Mouse (Mus musculus) MN1 (cell line): Measurements from ENCODE around the gene Nfasc.

Source experiments
- DNase-seq: peaks from one replicate; pipeline ENCODE4 v3.0.0-alpha.2; 2016; ENCODE audit warnings: low spot score

Gene Nfasc

DNA sequence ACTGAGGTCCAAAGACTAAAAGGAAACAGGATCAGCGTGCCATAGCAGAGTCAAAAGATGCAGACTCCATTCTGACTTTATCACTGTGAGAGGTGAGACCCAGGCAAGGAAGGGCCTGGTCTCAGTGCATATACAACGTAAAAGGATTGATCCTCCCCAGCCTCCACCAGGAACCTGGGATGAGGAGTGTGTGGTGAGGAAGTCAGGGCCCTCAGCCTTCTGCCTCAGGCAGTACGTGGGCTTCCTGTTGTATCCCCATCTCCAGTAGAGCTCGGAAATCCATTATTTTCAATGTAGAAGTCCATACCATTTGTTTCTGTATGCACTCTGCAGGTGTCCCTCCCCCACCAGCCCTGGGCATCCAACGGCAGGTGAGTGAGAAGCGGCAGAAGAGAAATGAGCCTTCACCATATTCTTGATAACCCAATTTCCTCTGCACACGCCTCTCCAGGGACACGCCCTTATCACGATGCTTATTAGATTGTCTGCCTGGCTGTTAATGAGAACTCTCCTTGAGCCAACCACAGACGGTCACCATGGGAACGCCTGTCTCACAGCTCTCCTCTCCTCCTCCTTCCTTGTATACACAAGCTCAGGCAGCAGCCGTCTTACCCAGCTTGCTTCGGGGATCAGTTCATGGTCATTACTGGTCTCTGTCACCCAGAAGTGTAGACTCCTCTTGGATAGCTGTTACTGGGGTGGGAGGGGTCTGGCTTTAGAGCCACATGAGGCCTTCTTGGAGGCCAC, 100.4 kb downstream of the Nfasc start:
- peak; percentile 70 for DNase-seq

DNA sequence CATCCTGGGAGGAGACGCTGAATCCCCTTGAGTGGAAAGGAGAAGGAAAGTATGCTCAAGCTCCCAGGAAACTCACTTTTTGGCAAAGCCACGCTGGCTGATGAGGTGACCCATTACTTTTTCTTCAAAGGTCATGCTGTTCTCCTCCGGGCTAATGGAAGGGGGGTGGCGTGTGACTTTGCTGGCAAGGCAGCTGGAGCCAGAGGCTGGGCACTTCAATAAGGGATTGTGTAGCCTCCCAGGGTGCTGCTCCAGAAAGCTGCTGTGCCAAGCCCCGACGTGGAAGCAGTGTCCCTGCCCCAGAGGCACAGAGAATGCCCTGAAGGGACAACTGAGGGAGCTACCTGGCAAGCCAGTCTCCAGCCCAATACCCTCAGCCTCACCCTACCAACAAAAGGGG, 101.3 kb downstream of the Nfasc start:
- no peak for DNase-seq

DNA sequence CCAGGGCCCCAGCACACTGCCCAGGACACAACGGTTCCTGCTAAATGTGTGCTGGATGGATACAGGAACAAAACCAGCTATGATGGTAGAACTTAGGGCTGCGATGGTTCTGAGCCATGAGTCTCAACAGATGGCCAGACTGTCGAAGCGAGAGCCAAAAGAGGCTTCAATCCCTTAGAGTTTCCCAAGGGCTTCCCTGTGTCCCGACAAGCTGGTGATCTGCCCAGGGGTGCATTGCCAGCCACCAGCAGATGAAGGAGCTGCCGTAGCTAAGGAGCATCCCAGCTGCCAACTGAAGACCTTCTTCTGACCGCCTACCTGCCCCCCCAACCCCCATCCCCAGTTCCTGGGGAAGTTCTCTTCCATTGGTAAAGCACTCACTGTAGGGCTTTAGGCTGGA, 104.3 kb downstream of the Nfasc start:
- DNase-seq = no peak

DNA sequence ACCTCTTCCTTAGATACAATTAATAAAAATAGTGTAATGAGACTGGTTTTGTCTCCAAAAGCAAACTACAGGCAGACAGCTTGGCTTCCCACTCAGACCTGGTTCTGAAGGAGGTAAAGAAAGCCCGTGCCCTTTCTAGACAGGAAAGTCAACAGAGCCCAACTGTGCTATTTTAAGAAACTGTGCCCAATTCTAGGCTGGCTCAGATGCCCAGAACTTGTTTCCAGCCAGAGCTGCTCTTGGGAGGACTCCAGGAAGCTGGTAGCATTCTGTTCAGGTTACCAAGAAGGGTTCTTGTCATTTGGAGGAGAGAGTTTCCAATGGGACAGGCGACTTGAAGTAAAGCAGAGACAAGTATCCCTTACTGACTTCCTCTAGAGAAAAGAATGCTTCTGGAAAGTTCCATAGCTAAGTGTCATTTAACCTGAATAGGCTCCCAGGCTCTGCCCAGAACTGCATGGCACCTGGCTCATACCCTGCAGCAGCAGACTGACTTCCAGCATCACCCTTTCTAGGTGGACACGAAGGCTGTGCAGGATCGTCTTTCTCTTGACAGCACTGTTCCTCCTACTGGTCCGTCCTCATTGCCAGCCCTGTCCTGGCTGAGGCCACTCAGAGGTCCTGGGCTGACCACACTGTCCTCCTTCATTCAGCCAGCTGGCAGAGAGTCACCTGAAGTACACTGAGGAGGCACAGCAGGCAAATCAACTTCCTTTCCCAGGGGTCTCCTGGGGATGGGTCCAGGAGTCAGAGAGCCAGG, 111.8 kb downstream of the Nfasc start:
- DNase-seq = no peak

DNA sequence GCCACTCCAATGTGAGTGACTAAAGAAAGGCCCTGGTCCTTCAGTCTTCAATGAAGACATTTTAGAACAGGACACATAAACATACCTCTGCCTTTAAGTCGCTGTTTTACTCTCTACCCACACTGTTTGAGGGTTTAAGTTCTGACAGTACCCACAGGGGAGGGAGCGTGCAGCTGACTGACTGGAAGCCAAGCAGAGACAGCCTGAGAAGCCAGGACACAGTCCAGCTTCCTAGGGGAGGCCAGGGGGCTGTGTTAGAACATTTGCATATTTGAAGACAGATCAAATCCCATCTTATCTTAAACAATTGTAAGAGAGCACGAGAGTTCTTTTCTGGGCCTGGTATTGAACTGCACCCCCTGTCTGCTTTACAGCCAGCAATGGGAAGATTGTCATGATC, 113.0 kb downstream of the Nfasc start:
- no peak for DNase-seq

DNA sequence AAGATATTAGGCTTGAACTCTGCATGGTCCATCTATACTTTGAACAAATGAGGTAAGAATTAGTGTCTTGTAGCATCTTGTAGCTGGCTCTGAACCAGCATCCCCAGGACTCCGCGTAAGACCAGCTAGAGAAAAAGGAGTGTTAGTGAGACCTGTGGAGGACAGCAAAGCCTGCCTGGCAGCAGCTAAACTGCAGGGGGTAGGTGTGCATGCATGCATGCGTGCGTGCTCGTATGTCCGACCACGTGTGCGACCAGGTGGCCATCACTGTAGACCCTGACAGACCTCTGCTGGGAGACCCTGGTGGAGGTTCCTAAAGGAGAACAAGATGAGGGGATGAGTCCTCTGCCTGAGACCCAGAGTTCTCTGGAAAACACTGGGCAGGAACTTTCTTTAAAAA, 113.4 kb downstream of the Nfasc start:
- DNase-seq = no peak

DNA sequence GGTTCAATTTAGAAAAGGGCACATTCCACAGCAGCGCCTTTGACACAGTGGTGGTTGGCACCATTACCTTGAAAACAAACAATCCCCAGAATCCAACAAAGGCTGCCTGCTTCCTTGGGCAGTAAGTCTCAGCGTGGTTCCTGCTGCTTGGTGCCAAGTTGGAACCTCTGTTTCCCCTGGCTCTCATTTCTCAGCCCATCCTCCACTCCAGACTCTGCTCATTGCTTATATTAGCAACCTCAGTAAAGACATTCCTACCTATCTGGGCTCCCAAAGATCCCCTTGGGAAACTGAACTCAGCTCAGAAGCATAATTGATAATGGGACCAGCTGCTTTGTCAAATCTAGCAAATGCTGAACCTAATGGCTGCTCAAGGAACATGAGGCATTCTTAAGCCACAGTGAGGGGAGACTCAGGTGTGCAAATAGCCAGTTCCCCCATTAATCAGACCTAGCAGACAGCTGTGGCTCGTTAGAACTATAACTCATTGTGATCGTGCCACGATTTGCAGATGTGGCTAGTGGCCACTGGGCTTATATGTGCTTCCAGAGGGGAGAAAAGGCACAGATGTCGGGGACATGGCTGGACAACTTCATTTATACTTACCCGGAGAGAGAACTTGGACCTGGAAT, 115.4 kb downstream of the Nfasc start:
- no peak for DNase-seq

DNA sequence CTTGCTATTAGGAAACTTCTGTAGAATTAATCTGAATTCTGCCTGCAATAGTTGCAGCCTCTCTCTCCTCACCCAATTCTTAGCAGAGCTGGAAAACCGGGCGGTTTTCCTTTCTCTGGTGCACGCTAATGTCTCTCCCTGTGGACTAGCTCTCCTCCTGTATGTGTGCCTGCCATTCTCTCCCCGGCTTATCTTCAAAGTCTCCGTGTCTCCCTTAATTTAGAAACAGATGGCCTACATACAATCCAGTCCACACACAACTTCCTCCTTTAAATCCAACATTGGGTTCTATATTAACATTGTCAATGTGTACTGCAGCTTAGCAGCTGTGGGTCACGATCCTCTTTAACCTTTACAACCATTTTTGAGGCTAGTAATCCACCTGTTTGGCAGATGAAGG, 116.6 kb downstream of the Nfasc start:
- DNase-seq = peak; percentile 83

DNA sequence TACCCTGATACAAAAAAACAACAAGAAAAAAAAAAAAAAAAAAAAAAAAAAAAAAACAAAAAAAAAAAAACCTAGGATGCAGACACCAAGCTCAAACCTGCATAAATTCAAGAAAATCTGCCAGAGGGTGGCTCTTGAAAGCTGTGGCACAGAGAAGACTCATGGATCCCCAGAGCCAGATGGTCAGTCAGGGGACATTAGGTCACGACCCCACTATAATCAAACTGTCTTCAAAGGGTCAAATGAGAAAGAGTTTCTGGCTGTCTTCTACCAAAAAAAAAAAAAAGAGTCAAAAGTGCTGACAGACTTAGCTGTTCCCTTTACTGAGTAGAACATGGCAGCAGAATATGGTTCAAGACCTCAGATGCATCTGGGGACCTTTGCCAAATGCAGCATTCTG, 117.1 kb downstream of the Nfasc start:
- DNase-seq = peak; percentile 57

DNA sequence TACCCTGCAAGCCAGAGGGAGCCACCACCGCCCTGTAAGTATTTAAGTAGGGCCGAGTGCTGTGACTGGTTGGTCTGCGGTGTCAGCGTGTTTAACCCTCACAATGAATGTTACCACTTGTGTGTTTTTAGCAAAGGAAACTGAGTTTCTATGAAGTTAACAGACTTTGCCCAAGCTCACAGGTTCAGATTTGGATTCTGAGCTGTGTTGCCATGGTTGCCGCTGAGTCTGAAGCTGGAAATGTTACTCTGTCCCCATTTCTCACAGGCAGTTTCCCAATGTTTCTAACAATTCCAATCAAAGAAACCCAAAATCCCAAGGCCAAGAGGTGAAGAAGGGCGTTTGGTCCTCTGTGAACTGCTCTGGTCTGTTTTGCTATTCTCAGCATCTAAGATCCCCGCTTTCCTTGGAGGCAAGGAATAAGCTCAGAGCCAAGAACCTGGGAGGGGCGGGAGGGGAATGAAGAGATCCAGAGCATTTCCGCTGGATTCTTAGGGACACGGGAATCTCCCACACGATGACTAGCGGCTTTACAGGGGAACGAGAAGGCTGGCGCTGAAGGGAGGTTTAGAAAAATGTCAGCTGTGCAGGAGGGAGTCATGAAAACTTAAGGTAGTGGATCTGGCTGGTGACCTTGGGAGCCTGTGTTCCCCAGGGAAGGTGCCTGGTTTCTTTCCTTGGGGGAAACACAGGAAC, 117.8 kb downstream of the Nfasc start:
- DNase-seq = peak; percentile 16

DNA sequence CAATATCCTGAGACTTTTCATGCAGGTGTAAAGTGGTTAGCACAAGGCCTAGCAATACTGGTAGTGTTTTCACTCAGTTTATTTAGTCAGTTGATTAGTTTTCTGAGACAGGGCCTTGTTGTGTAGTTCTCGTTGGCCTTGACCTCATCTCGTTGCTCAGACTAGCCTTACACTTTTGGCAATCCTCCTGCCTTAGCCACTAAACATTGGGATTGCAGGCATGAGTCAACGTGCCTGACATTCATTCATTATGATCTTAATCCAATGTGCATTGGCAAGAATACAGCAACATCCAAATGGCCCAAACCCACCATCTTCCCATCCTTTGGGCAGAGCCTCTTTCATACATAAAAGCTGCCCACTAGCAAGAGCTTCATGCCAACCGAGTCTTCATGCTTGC, 129.5 kb downstream of the Nfasc start:
- DNase-seq = no peak

DNA sequence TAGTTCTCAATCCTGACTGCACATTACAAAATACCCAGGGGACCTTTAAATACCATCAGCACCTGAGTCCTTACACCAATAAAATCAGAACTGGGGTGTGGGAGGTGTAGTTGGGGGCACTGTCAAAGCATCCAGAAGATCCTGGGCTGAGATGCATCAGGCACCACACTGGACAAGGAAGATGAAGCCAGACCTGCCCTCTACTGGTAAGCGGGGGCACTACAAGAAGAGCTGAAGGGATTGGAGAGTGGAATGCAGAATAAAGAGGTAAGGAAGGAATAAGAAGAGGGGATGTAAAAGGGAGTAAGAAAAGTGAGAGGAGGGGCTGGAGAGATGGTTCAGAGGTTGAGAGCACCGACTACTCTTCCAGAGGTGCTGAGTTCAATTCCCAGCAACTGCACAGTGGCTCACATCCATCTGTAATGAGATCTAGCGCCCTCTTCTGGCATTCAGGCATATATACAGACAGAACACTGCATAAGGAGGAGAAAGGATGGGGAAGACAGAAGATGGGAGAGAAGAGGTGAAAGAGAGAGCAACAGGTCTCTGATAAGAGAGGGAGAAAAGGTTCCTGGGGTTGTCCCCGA, 132.5 kb downstream of the Nfasc start:
- peak; percentile 55 for DNase-seq

DNA sequence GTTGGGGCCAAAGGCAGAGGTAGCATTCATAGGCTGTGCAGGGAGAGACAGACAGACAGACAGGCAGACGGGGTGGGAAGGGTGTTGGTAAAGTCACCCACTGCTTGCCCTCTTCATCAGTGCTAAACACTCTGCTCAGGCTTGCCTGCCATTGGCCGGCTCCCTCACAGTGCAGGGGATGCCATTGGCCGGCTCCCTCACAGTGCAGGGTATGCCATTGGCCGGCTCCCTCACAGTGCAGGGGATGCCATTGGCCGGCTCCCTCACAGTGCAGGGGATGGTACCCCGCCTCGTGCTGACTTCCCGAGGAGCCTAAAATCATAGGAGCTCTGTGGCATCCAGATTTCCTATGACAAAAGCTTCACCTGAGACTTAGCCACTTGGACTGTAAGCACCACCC, 139.4 kb downstream of the Nfasc start:
- DNase-seq = no peak

DNA sequence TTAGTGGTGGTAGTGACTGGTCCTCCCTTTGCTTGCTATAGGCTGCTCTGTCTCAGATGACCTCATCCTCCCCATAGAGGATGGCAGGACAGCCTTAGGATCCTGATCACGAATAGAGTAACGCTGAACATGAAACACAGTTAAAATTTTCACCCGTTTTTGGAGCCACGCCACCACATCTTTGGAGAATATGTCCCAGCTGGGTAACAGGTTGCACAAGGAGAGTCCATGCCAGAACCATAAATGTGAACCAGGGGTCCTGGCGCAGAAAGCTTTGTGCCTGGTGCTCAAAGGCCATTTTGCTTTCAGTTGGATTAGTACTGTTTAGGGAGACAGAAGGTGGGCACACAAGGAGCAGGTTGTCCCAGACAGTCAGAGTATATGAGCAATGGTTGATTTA, 143.6 kb downstream of the Nfasc start:
- DNase-seq = no peak

DNA sequence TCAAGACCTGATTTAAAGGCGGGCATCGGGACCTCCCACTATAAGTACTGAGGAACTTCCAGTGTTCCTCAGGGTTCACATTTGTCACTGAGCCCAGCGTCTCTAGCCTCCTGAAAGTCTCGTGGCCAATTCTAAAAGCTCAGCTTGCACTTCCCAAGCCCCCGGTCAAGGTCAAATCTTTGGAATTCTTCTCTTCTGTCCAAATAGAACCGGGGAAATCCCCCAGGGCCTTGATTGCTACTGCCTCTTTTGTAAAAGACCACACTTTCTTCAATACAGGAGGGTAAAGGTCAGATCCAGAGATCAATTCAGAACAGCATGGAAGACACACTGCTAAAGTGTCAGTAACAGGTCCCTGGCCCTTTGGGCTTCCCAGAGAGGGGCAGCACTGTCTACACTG, 145.9 kb downstream of the Nfasc start:
- no peak for DNase-seq

DNA sequence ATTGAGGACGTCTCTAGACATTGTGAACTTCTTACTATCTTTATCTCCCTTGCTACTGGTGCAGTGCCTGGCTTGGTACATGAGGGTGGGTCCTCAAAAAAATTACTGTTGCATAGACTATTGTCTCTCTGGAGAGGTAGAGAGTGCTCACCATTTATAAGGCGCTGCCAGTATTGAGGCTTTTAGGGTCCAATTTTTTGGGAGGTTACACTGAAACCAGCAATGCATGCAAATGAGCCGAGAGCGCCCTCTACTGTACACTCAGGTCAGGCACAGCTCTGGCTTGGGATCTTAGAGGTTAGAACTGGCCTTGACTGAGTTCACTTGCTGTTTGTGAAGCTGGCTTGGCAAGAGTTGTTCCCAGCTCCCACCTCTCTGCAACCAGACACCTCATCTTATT, 147.0 kb downstream of the Nfasc start:
- peak; percentile 75 for DNase-seq

DNA sequence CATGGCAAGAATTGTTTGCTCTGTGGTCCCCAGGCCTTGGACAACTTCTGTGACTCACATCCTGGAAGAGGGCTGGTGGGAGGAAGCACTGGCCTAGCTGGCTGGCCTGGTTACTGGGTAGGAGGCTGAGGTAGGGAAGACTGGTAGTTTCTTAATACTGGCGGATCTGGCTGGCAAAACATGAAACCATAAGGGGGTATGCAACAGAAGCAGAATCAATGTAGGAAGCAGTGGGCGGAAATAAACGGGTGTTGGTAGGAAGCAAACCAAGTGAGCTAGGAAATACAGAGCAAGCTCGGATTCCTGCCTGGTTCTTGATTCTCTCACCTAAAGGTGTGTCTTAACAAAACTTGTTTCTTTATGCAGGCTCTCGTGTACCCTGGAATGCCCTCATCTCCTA, 149.5 kb downstream of the Nfasc start:
- no peak for DNase-seq

DNA sequence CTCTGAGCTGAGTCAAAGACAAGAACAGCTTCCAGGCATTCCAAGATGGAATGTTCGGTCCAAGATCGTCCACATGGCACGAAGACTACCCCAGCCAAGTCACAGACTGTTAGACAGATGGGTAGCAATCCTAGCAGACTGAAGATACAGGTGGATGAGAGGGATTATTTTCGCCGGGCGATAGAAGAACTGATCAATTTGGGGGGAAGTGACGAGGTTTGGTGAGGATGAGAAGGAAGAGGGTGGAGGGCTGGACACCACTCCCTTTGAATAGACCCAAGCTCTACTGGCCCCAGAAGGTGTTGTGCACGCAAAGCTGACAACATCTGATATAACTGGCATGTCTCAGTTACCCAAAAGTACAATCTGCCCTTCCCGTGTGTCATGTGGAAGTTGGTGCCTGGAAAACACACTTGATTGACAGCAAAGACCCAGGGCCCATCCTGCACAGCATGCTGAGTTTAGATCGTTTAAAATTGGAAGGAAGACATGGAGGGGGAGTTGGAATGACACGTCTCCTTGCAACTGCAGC, 150.1 kb downstream of the Nfasc start:
- DNase-seq = no peak

DNA sequence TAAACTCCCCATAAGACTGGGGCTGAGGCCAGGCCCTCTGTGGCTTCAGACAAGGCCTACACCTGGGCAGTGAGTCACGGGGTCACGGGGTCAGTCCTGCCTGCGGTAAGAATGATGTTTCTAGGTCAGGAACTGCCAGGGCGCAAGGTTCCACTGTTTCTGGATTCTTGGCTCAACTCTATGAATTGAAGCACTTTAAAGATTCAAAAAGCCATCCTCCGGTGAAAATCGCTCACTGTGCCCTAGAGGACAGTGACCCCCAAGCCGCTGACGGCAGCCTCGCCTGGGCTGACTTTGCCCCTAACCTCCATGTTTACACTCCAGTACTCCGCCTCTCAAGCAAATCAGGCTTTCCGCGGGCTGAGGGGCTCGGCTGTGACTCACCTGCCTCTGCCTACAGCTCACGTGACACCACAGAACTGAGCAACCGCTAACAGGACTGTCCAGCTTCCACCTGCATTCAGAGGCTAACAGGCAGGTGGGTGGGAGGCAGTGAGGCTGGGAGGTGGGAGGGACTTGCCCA, 154.9 kb downstream of the Nfasc start:
- no peak for DNase-seq

DNA sequence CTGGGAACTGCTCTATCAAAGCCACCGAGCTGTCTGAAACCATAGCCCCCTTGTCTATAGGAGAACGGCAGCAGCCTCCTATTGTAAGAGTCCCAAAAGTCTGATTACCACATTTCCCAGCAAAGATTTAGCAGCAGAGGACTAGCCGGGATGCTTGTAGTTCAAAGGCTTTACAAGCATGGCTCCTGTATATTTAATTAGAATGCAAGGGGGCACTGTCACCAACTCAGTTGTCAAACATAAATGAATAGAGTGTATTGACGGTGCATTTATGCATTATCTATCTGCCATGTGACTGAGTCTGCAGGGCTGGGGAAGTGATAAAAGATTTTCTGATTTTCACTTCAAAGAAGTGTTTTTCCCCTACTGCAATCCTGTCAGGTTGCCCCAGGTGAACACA, 156.2 kb downstream of the Nfasc start:
- DNase-seq = no peak

DNA sequence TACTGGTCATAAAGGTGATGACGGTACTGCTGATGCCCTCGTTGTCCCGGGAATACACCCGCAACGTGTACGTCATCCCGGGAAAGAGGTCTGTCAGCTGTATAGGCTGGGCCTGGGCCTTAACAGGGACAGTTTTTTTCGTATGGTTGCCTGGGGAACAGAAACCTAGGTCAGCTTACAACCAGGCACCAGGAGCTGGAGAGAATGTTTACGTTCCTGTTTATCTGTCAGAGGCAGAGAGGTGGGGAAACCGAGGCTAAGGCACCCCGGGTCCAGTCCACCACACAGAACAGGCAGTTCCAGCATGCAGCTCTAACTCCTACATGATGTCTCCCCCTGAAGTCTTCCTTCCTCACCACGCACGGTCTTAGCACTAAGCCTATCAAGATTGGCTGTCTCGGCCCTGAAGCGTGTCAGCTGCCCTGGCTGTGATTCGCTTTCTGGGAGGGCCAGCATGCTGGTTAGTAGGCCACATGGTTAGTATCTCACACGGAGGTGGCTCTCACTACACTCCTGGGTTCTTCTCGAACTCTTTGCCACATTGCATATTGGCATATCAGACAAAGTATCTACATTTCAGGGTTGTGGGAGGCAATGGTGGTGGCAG, 158.5 kb downstream of the Nfasc start:
- DNase-seq = no peak
